Mouse (Mus musculus): ENCODE data around the gene Dlst.

- no peak for TF ChIP-seq CTCF (IDR thresholded peaks at IDR 0.05; ENCODE audit: borderline replicate concordance, insufficient read depth, low read length)
- TF ChIP-seq POLR2A (IDR thresholded peaks at IDR 0.05; ENCODE audit: low read depth, low read length): no peak
Observed at GRCm38 (mm10) chr12:85084257-85084656, 26.4 kb upstream of the Dlst start.
